Mouse (Mus musculus): ENCODE results near the gene Atxn2l. TPM values are rescaled to one million over a fixed set of nuclear protein-coding genes. Genes with fewer than 3 reads are reported as not detected.

Gene Atxn2l
- total and polyA plus RNA-seq, 3 experiments: 34.0 to 66.7 (median 37.6) TPM

DNA sequence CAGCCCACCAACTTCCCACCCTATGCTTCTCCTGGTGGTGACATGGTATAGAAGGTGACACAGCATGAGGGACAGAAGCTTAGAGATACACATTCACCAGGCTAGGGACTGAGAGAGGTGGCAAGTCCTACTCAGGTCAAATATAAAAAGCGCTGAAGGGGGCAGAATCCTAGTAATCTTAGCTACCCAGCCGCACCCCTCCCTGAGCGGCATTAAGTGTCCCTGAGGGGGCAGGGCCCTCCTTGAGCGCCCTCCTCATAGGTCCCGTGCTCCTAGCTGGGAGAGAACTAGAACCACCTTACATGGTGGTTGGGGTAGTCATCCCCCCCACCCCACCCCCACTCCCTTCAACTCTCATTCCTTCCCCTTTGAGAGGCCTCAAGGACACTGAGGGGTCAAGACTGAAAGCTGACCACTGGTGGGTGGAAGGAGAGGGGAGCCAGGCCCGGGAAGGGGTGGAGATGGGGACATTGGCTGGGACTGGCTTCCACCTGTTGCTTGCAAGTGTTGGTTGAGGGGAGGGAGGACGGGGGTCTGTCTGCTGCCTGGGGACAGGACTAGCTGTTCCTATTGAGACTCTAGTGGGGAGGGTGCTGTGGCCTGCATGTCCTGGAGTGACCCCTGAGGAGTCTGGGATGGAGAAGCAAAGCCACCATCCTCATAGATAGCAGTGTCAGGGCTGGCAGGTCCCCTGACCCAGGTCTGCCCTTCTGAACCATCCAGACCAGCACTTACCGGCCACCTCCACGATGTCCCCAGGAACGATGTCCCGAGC, 44.2 kb downstream of the Atxn2l start:
- WGBS: 81% methylated on average over 11 of the region's 11 CpGs
- H3K9ac ChIP-seq (ENCODE audit: low read depth, low read length): no peak overlapping the region
- H3K4me1 ChIP-seq (ENCODE audit: control insufficient read depth, insufficient read depth, low read length): peaks cover 1% of the 10 kb centered on the region; the same call in 1 of the 2 replicates
- no peaks in the 10 kb centered on the region for H3K36me3 ChIP-seq (ENCODE audit: control insufficient read depth, insufficient read depth, low read length)
- intact Hi-C loops (cut with DNase I): no loop called here
- DNase-seq: no peak
- TF ChIP-seq POLR2A (IDR thresholded peaks at IDR 0.05; ENCODE audit: insufficient read depth, low read depth, low read length) (no peak), EP300 (IDR thresholded peaks at IDR 0.05; ENCODE audit: insufficient read depth, low read depth, low read length) (no peak), CTCF (IDR thresholded peaks at IDR 0.05) (no peak)
- no peak overlapping the region for H3K4me3 ChIP-seq
- no peaks in the 10 kb centered on the region for H3K79me2 ChIP-seq (replicated peaks; ENCODE audit: control insufficient read depth, insufficient read depth, low read length)
- H3K27ac ChIP-seq: no peak overlapping the region; the same call in 1 of the 2 replicates
- no peaks in the 10 kb centered on the region for H3K27me3 ChIP-seq (ENCODE audit: control insufficient read depth, insufficient read depth, low read length)

DNA sequence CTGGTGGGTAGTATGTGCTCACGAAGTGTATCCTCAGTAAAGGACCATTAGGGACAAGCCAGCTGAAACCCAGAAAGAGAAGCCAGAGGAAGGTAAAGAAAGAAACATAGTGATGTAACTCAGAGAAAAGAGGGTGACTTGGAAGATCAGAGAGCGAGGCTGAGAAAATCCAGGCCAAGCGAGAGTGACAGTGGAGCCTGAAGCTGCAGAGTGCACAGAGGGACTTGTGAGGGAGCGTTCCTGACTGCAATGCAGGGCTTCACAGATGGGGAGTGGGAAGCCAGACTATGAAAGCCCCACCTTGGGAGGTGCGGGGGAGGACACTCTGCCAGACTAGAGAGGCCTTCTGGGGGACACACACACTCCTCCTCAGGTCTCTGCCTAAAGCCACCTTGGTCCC, 45.0 kb downstream of the Atxn2l start:
- no peak overlapping the region for H3K9ac ChIP-seq (ENCODE audit: low read depth, low read length)
- no peak overlapping the region for H3K4me3 ChIP-seq
- no peaks in the 10 kb centered on the region for H3K79me2 ChIP-seq (replicated peaks; ENCODE audit: control insufficient read depth, insufficient read depth, low read length)
- H3K27me3 ChIP-seq (ENCODE audit: control insufficient read depth, insufficient read depth, low read length): no peaks in the 10 kb centered on the region
- no peaks in the 10 kb centered on the region for H3K36me3 ChIP-seq (ENCODE audit: control insufficient read depth, insufficient read depth, low read length)
- intact Hi-C loops (cut with DNase I): no loop called here
- peaks cover 1% of the 10 kb centered on the region; the same call in 1 of the 2 replicates for H3K4me1 ChIP-seq (ENCODE audit: control insufficient read depth, insufficient read depth, low read length)
- TF ChIP-seq POLR2A (IDR thresholded peaks at IDR 0.05; ENCODE audit: insufficient read depth, low read depth, low read length) (no peak), EP300 (IDR thresholded peaks at IDR 0.05; ENCODE audit: insufficient read depth, low read depth, low read length) (no peak), CTCF (IDR thresholded peaks at IDR 0.05) (no peak)
- 72% methylated on average over 5 of the region's 5 CpGs for WGBS
- no peak overlapping the region for H3K27ac ChIP-seq
- no peak for DNase-seq

DNA sequence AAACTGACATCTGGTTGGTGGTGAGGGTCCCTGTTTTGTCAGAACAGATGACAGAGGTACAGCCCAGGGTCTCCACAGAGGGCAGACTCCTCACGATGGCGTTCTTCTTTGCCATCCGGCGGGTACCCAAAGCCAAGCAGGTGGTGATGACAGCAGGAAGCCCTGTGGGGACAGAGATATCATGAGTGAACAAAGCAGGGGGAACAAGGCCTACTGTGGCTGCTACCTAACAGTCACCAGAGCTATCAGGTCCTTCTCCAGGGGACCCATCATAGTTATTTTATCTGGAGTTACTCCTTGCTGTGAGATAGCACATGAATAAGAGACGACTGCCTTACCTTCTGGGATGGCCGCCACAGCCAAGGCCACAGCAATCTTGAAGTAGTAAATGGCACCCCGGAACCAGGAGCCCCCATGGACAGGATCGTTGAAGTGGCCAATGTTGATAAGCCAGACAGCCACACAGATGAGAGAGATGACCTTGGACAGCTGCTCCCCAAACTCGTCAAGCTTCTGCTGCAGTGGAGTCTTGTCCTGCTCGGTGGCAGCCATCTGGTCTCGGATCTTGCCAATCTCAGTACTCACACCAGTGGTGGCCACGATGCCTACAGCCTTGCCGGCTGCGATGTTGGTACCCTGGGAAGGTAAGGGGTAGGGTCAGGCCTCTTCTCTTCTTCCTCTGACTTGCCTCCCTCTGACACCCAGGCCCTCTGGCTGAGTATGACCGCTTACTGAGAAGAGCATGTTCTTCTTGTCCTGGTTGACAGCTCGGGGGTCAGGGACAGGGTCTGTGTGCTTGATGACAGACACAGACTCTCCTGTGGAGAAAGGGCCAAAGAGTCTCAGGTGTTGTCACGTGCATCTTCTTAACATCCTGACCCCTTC, 46.6 kb downstream of the Atxn2l start:
- no peak overlapping the region for H3K4me3 ChIP-seq
- no peak for DNase-seq
- peaks cover 1% of the 10 kb centered on the region; the same call in 1 of the 2 replicates for H3K4me1 ChIP-seq (ENCODE audit: control insufficient read depth, insufficient read depth, low read length)
- H3K27ac ChIP-seq: no peak overlapping the region
- H3K27me3 ChIP-seq (ENCODE audit: control insufficient read depth, insufficient read depth, low read length): no peaks in the 10 kb centered on the region
- no peaks in the 10 kb centered on the region for H3K79me2 ChIP-seq (replicated peaks; ENCODE audit: control insufficient read depth, insufficient read depth, low read length)
- no peaks in the 10 kb centered on the region for H3K36me3 ChIP-seq (ENCODE audit: control insufficient read depth, insufficient read depth, low read length)
- intact Hi-C loops (cut with DNase I): no loop called here
- TF ChIP-seq CTCF (IDR thresholded peaks at IDR 0.05) (no peak), POLR2A (IDR thresholded peaks at IDR 0.05; ENCODE audit: insufficient read depth, low read depth, low read length) (no peak), EP300 (IDR thresholded peaks at IDR 0.05; ENCODE audit: insufficient read depth, low read depth, low read length) (no peak)
- 77% methylated on average over 17 of the region's 17 CpGs for WGBS
- no peak overlapping the region for H3K9ac ChIP-seq (ENCODE audit: low read depth, low read length)

DNA sequence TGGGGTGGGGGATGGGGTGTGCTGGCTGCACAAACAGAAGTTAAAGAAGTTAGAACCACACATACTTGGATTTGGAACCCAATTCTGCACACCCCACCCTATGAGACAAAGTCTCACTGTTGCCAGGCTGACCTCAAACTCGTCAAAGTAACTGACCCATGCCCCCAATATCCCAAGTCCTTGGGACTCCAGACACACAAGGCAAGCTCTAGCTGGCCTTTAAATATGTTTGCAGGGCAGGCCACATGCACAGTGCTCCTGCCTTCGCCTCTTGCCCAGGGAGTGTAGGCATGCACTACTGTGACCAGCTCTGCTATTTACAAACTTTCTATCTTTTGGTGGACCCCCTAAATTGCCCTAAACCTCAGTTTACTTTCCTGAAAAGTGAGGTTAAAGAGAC, 48.0 kb downstream of the Atxn2l start:
- TF ChIP-seq EP300 (IDR thresholded peaks at IDR 0.05; ENCODE audit: insufficient read depth, low read depth, low read length) (no peak), POLR2A (IDR thresholded peaks at IDR 0.05; ENCODE audit: insufficient read depth, low read depth, low read length) (no peak), CTCF (IDR thresholded peaks at IDR 0.05) (no peak)
- Histone ChIP-seq H3K79me2 (replicated peaks; ENCODE audit: control insufficient read depth, insufficient read depth, low read length) (no peaks in the 10 kb centered on the region), H3K36me3 (ENCODE audit: control insufficient read depth, insufficient read depth, low read length) (no peaks in the 10 kb centered on the region), H3K4me3 (no peak overlapping the region), H3K9ac (ENCODE audit: low read depth, low read length) (no peak overlapping the region), H3K27ac (no peak overlapping the region), H3K27me3 (ENCODE audit: control insufficient read depth, insufficient read depth, low read length) (no peaks in the 10 kb centered on the region), H3K4me1 (ENCODE audit: control insufficient read depth, insufficient read depth, low read length) (peaks cover 1% of the 10 kb centered on the region; the same call in 1 of the 2 replicates)
- no peak for DNase-seq
- intact Hi-C loops (cut with DNase I): no loop called here
- 79% methylated on average over 2 of the region's 2 CpGs for WGBS

DNA sequence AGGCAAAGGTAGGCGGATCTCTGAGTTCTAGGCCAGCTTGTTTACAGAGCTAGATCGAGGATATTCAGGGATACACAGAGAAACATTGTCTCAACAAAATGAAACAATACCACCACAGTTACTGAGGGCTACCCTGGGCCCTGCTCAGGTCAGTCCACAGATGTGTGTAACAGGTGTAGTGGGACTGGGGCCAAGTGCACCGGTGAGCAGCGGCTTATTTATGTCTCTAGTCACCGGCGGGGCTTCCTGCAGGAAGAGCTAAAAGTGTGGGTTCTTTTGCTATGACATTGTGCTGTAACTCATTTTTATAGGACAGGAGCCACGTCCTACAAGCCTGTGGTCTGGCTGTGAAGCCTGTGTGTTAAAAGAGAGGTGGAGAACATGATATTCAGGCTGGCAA, 49.4 kb downstream of the Atxn2l start:
- Histone ChIP-seq H3K9ac (ENCODE audit: low read depth, low read length) (no peak overlapping the region), H3K4me1 (ENCODE audit: control insufficient read depth, insufficient read depth, low read length) (peaks cover 1% of the 10 kb centered on the region; the same call in 1 of the 2 replicates), H3K27ac (no peak overlapping the region), H3K36me3 (ENCODE audit: control insufficient read depth, insufficient read depth, low read length) (no peaks in the 10 kb centered on the region), H3K27me3 (ENCODE audit: control insufficient read depth, insufficient read depth, low read length) (no peaks in the 10 kb centered on the region), H3K79me2 (replicated peaks; ENCODE audit: control insufficient read depth, insufficient read depth, low read length) (no peaks in the 10 kb centered on the region), H3K4me3 (no peak overlapping the region)
- TF ChIP-seq EP300 (IDR thresholded peaks at IDR 0.05; ENCODE audit: insufficient read depth, low read depth, low read length) (no peak), POLR2A (IDR thresholded peaks at IDR 0.05; ENCODE audit: insufficient read depth, low read depth, low read length) (no peak), CTCF (IDR thresholded peaks at IDR 0.05) (no peak)
- no peak for DNase-seq
- WGBS: 37% methylated on average over 7 of the region's 7 CpGs
- intact Hi-C loops (cut with DNase I): no loop called here

All from heart, adult 2 months (tissue).